Mouse (Mus musculus) midbrain, embryonic 15.5 days (tissue): ENCODE data around the gene B3galt1. TPM values are rescaled to one million over a fixed set of nuclear protein-coding genes. Genes with fewer than 3 reads are reported as not detected.

ENCODE experiments used
- ATAC-seq: fragments of 200-750 bp; cut with Nextera tagmentation; replicated peaks from 2 replicates; pipeline ENCODE4 v1.8.0; 2017; ENCODE audit warnings: moderate TSS enrichment
- H3K27ac ChIP-seq: fragments of 300-500 bp; sonication (generic); 2 replicates; pipeline ENCODE4 v1.5.1; 2015; ENCODE audit warnings: mild to moderate bottlenecking, inconsistent platforms
- H3K27me3 ChIP-seq: fragments of 300-500 bp; sonication (generic); replicated peaks from 2 replicates; pipeline ENCODE4 v1.6.1; 2015; ENCODE audit warnings: inconsistent platforms
- H3K36me3 ChIP-seq: fragments of 300-500 bp; sonication (generic); replicated peaks from 2 replicates; pipeline ENCODE4 v1.6.1; 2015; ENCODE audit warnings: inconsistent platforms
- H3K4me1 ChIP-seq: fragments of 300-500 bp; sonication (generic); 2 replicates; pipeline ENCODE4 v1.6.1; 2015; ENCODE audit warnings: inconsistent platforms
- H3K4me2 ChIP-seq: fragments of 300-500 bp; sonication (generic); 2 replicates; pipeline ENCODE4 v1.6.1; 2015; ENCODE audit warnings: inconsistent platforms, mild to moderate bottlenecking, moderate library complexity
- H3K4me3 ChIP-seq: fragments of 300-500 bp; sonication (generic); 2 replicates; pipeline ENCODE4 v1.5.1; 2015; ENCODE audit warnings: mild to moderate bottlenecking, inconsistent platforms
- H3K9ac ChIP-seq: fragments of 300-500 bp; sonication (generic); 2 replicates; pipeline ENCODE4 v1.6.1; 2015; ENCODE audit warnings: mild to moderate bottlenecking, inconsistent platforms
- H3K9me3 ChIP-seq: fragments of 300-500 bp; sonication (generic); 2 replicates; pipeline ENCODE4 v1.6.1; 2016; ENCODE audit warnings: inconsistent platforms
- WGBS: fragments of 180-500 bp; shearing (Covaris S2); methylation state at CpG from one replicate; pipeline ENCODE4 v1.1.7; 2015; ENCODE audit warnings: mixed read lengths; 5-methylcytosine and 5-hydroxymethylcytosine counted together
- polyA plus RNA-seq: library from polyadenylated mRNA; unstranded; fragments of >200 nt; fragmentation: Nextera tagmentation; extraction: Ambion mirVana; gene quantifications from 2 replicates; pipeline ENCODE4 v1.2.1, GENCODE M21; 2015

The B3galt1 gene
- polyA plus RNA-seq, 1 experiment from 2014 or later = 57.2 TPM

- Histone ChIP-seq H3K27me3 (no peaks in the 10 kb centered on the region), H3K27ac (no peak overlapping the region), H3K4me2 (no peak overlapping the region), H3K4me1 (no peaks in the 10 kb centered on the region), H3K9me3 (no peaks in the 10 kb centered on the region), H3K9ac (no peak overlapping the region), H3K4me3 (no peak overlapping the region), H3K36me3 (no peaks in the 10 kb centered on the region)
- no peak for ATAC-seq
- WGBS = 71% methylated on average over 3 of the region's 3 CpGs
Measured at GRCm38 (mm10) chr2:67873368-67873767, 307.7 kb downstream of the B3galt1 start.

GRCm38 (mm10) chr2:67879836-67880235, 314.2 kb downstream of the B3galt1 start:
- Histone ChIP-seq H3K4me3 (no peak overlapping the region), H3K36me3 (no peaks in the 10 kb centered on the region), H3K27ac (no peak overlapping the region), H3K9me3 (no peaks in the 10 kb centered on the region), H3K27me3 (no peaks in the 10 kb centered on the region), H3K9ac (no peak overlapping the region), H3K4me2 (no peak overlapping the region), H3K4me1 (no peaks in the 10 kb centered on the region)
- WGBS = 78% methylated on average over 3 of the region's 3 CpGs
- no peak for ATAC-seq

- H3K4me1 ChIP-seq = no peaks in the 10 kb centered on the region
- WGBS = 53% methylated on average over 1 of the region's 1 CpGs
- ATAC-seq = no peak
- H3K4me2 ChIP-seq = no peak overlapping the region
- no peak overlapping the region for H3K4me3 ChIP-seq
- H3K36me3 ChIP-seq = no peaks in the 10 kb centered on the region
- H3K9me3 ChIP-seq = no peaks in the 10 kb centered on the region
- no peak overlapping the region for H3K9ac ChIP-seq
- no peak overlapping the region for H3K27ac ChIP-seq
- H3K27me3 ChIP-seq = no peaks in the 10 kb centered on the region
Measured at GRCm38 (mm10) chr2:67881713-67882281, 316.1 kb downstream of the B3galt1 start.

GRCm38 (mm10) chr2:67897956-67898689, 332.5 kb downstream of the B3galt1 start:
- Histone ChIP-seq H3K36me3 (no peaks in the 10 kb centered on the region), H3K9ac (no peak overlapping the region), H3K4me1 (no peaks in the 10 kb centered on the region), H3K4me3 (no peak overlapping the region), H3K27ac (no peak overlapping the region), H3K27me3 (no peaks in the 10 kb centered on the region), H3K4me2 (no peak overlapping the region), H3K9me3 (no peaks in the 10 kb centered on the region)
- 30% methylated on average over 2 of the region's 2 CpGs for WGBS
- ATAC-seq = no peak

DNA sequence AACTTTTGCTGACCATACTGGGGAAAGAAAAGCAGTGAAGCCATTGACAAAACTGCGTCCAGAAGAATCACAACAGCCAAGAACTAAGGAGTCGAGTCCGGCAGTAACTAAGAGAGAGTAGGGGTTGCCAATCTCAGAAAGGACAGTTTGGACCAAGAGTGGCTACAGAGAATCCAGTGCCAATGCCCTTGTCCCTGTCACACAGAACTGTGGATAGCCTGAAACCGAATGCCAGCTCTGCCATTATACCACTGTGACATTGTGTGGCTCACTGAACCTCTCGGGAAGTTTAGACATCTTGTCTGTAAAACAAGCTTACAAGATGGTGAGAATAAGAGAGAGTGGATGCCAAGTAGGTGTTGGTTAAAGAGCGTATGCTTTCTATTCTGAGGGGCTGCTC, 335.9 kb downstream of the B3galt1 start:
- Histone ChIP-seq H3K36me3 (no peaks in the 10 kb centered on the region), H3K27ac (no peak overlapping the region), H3K27me3 (no peaks in the 10 kb centered on the region), H3K9me3 (no peaks in the 10 kb centered on the region), H3K4me2 (no peak overlapping the region), H3K4me1 (no peaks in the 10 kb centered on the region), H3K4me3 (no peak overlapping the region), H3K9ac (no peak overlapping the region)
- WGBS = 76% methylated on average over 6 of the region's 6 CpGs
- no peak for ATAC-seq

DNA sequence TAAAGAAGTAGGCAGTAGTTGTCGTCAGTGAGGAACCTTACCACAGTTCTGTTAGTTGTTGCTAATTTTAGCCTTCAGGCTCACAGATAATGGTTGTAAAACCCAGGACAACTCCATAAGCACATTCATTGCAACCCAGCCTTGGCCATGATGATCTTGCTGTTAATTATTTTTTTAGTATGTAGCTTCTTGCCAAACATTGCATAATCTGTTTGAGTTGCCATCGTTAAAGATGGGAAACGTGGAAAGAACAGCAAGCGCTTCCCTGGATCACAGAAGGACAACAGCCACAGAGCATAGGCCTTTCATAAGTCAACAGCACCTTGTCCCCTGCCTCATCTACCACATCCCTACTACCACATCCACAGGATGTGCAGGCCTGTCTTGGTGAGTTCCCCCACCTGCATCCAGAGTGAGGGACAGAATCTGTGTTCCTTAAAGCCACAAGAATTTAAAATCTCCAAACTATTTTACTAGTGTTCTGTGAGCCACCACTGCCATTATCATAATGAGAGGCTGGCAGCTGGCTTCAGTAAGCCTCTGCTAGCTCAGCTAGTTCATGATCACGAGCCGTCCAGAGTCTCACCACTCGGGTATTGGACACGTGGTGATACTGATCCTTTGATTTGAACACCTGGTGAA, 337.1 kb downstream of the B3galt1 start:
- Histone ChIP-seq H3K4me1 (no peaks in the 10 kb centered on the region), H3K36me3 (no peaks in the 10 kb centered on the region), H3K9me3 (no peaks in the 10 kb centered on the region), H3K4me3 (no peak overlapping the region), H3K27ac (no peak overlapping the region), H3K4me2 (no peak overlapping the region), H3K9ac (no peak overlapping the region), H3K27me3 (no peaks in the 10 kb centered on the region)
- no peak for ATAC-seq
- WGBS = 85% methylated on average over 8 of the region's 8 CpGs

DNA sequence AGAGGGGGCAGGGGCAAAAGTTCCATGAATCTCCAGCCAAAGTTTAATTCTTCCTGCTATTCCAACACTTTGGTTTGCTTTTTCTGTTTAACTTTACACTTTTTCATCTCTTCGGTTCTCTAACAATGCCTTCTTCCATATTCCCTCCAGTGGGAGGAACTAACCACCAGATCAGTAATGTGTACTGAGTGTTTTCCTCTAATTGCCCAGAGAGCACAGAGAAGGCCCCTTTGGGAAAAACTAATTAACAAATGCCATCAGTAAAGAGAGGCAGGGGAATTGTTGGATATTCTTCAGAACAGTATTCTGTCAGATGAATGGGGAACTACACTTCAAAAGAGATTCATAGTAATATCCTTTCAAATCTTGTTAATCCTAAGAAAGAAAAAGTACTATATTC, 338.1 kb downstream of the B3galt1 start:
- H3K4me3 ChIP-seq = no peak overlapping the region
- H3K4me2 ChIP-seq = no peak overlapping the region
- H3K9ac ChIP-seq = no peak overlapping the region
- H3K27ac ChIP-seq = no peak overlapping the region
- H3K9me3 ChIP-seq = no peaks in the 10 kb centered on the region
- no peaks in the 10 kb centered on the region for H3K36me3 ChIP-seq
- no peaks in the 10 kb centered on the region for H3K4me1 ChIP-seq
- WGBS = 54% methylated on average over 1 of the region's 1 CpGs
- no peak for ATAC-seq
- H3K27me3 ChIP-seq = no peaks in the 10 kb centered on the region

DNA sequence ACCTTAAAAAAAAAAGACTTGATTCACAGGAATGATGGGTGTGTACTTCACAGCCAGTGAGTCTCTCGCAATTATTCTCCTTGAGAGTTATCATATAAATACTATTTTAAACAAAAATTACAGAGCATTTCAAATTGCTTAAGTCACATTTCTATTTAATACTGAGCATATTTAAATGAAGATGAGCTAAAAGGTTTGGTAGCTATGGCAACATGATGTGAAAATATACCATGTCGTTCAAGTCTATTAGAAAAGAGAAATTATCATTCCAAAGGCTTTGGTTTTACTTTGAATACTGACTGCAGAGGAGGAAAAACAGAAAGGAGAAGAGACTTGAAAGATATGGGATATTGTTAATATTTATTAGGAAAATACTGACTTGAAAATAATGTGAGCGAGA, 366.3 kb downstream of the B3galt1 start:
- Histone ChIP-seq H3K4me3 (no peak overlapping the region), H3K27me3 (no peaks in the 10 kb centered on the region), H3K27ac (no peak overlapping the region), H3K9ac (no peak overlapping the region), H3K36me3 (no peaks in the 10 kb centered on the region), H3K9me3 (no peaks in the 10 kb centered on the region), H3K4me1 (no peaks in the 10 kb centered on the region), H3K4me2 (no peak overlapping the region)
- WGBS = 45% methylated on average over 3 of the region's 3 CpGs
- no peak for ATAC-seq

GRCm38 (mm10) chr2:67948408-67948807, 382.7 kb downstream of the B3galt1 start:
- Histone ChIP-seq H3K9me3 (no peaks in the 10 kb centered on the region), H3K27ac (no peak overlapping the region), H3K4me1 (no peaks in the 10 kb centered on the region), H3K36me3 (no peaks in the 10 kb centered on the region), H3K4me2 (no peak overlapping the region), H3K27me3 (no peaks in the 10 kb centered on the region), H3K9ac (no peak overlapping the region), H3K4me3 (no peak overlapping the region)
- WGBS = 88% methylated on average over 3 of the region's 3 CpGs
- ATAC-seq = no peak

GRCm38 (mm10) chr2:67956182-67956581, 390.5 kb downstream of the B3galt1 start:
- Histone ChIP-seq H3K9me3 (no peaks in the 10 kb centered on the region), H3K4me3 (no peak overlapping the region), H3K27ac (no peak overlapping the region), H3K4me1 (no peaks in the 10 kb centered on the region), H3K4me2 (no peak overlapping the region), H3K9ac (no peak overlapping the region), H3K36me3 (no peaks in the 10 kb centered on the region), H3K27me3 (no peaks in the 10 kb centered on the region)
- no peak for ATAC-seq
- WGBS = 89% methylated on average over 4 of the region's 4 CpGs

GRCm38 (mm10) chr2:67957561-67957960, 391.9 kb downstream of the B3galt1 start:
- no peak overlapping the region for H3K4me3 ChIP-seq
- ATAC-seq = no peak
- no peak overlapping the region for H3K9ac ChIP-seq
- no peak overlapping the region for H3K27ac ChIP-seq
- no peaks in the 10 kb centered on the region for H3K36me3 ChIP-seq
- no peaks in the 10 kb centered on the region for H3K4me1 ChIP-seq
- WGBS = 78% methylated on average over 2 of the region's 2 CpGs
- no peaks in the 10 kb centered on the region for H3K9me3 ChIP-seq
- H3K27me3 ChIP-seq = no peaks in the 10 kb centered on the region
- no peak overlapping the region for H3K4me2 ChIP-seq

- WGBS = 72% methylated on average over 2 of the region's 2 CpGs
- H3K9ac ChIP-seq = no peak overlapping the region
- ATAC-seq = no peak
Measured at GRCm38 (mm10) chr2:67960711-67961110, 395.0 kb downstream of the B3galt1 start.

GRCm38 (mm10) chr2:67968812-67969211, 403.1 kb downstream of the B3galt1 start:
- Histone ChIP-seq H3K9ac (no peak overlapping the region), H3K27me3 (no peaks in the 10 kb centered on the region), H3K4me2 (no peak overlapping the region), H3K9me3 (no peaks in the 10 kb centered on the region), H3K36me3 (no peaks in the 10 kb centered on the region), H3K4me1 (no peaks in the 10 kb centered on the region), H3K27ac (no peak overlapping the region), H3K4me3 (no peak overlapping the region)
- ATAC-seq = no peak

More at GRCm38 (mm10) chr2:67960711-67961110, 395.0 kb downstream of the B3galt1 start:
- Histone ChIP-seq H3K36me3 (no peaks in the 10 kb centered on the region), H3K4me1 (no peaks in the 10 kb centered on the region), H3K4me2 (no peak overlapping the region), H3K27ac (no peak overlapping the region), H3K9me3 (no peaks in the 10 kb centered on the region), H3K27me3 (no peaks in the 10 kb centered on the region), H3K4me3 (no peak overlapping the region)
